Mouse (Mus musculus) E14TG2a.4 (cell line): ENCODE results near the gene Pomt1.

Experiments used
- CTCF ChIP-seq: conservative IDR thresholded peaks from 2 replicates; pipeline ENCODE4 v1.5.1; 2014; ENCODE audit warnings: low read length
- NANOG ChIP-seq: IDR thresholded peaks from 2 replicates; pipeline ENCODE4 v1.6.1; 2014; ENCODE audit warnings: borderline replicate concordance, low read length, mixed read lengths
- POU5F1 ChIP-seq: IDR thresholded peaks from 2 replicates; pipeline ENCODE4 v1.6.1; 2014; ENCODE audit warnings: low read length, borderline replicate concordance

- TF ChIP-seq CTCF: no peak
- TF ChIP-seq NANOG: no peak
- TF ChIP-seq POU5F1: no peak
These were observed 23.4 kb downstream of the Pomt1 start, which contains the start of gene Uck1 for GRCm38 (mm10) chr2:32259657-32260417.
